Mouse (Mus musculus) hindbrain, postnatal 0 days (tissue): Measurements from ENCODE around the gene Ttll7. TPM values are rescaled to one million over a fixed set of nuclear protein-coding genes. Genes with fewer than 3 reads are reported as not detected.
A peak's percentile ranks its signal among the peaks of the same experiment; 100 is the strongest.

Experiments
- ATAC-seq: fragments of 200-750 bp; cut with Nextera tagmentation; 2 replicates; pipeline ENCODE4 v1.8.0; 2017; ENCODE audit warnings: mild to moderate bottlenecking, moderate TSS enrichment, moderate library complexity
- DNase-seq: peaks from one replicate; pipeline ENCODE4 v3.0.0-alpha.2; 2015; ENCODE audit warnings: low spot score
- H3K27ac ChIP-seq: fragments of 300-500 bp; sonication (generic); 2 replicates; pipeline ENCODE4 v1.5.1; 2014; ENCODE audit warnings: mild to moderate bottlenecking
- H3K27me3 ChIP-seq: fragments of 300-500 bp; sonication (generic); 2 replicates; pipeline ENCODE4 v1.6.1; 2014; ENCODE audit warnings: low read length, mixed read lengths; ENCODE audit not compliant: insufficient read depth
- H3K36me3 ChIP-seq: fragments of 300-500 bp; sonication (generic); 2 replicates; pipeline ENCODE4 v1.6.1; 2014; ENCODE audit warnings: low read length, mixed read lengths; ENCODE audit not compliant: insufficient read depth
- H3K4me1 ChIP-seq: fragments of 300-500 bp; sonication (generic); 2 replicates; pipeline ENCODE4 v1.6.1; 2014; ENCODE audit warnings: antibody characterized with exemption, low read length, mixed read lengths; ENCODE audit not compliant: insufficient read depth
- H3K4me2 ChIP-seq: fragments of 300-500 bp; sonication (generic); 2 replicates; pipeline ENCODE4 v1.6.1; 2014; ENCODE audit warnings: low read depth, mild to moderate bottlenecking, low read length, moderate library complexity, mixed read lengths
- H3K4me3 ChIP-seq: fragments of 300-500 bp; sonication (generic); 2 replicates; pipeline ENCODE4 v1.5.1; 2014; ENCODE audit warnings: low read length
- H3K9ac ChIP-seq: fragments of 300-500 bp; sonication (generic); replicated peaks from 2 replicates; pipeline ENCODE4 v1.6.1; 2014; ENCODE audit warnings: mild to moderate bottlenecking, low read length, moderate library complexity, mixed read lengths
- H3K9me3 ChIP-seq: fragments of 300-500 bp; sonication (generic); 2 replicates; pipeline ENCODE4 v1.6.1; 2016; ENCODE audit warnings: low read length, mixed read lengths
- CTCF ChIP-seq: IDR thresholded peaks from 2 replicates; pipeline ENCODE4 v1.5.1; 2016; ENCODE audit warnings: antibody characterized with exemption, control low read depth, low read depth
- WGBS: fragments of 180-500 bp; shearing (Covaris S2); extraction: QIAGEN DNeasy Blood & Tissue Kit; methylation state at CpG from one replicate; pipeline ENCODE4 v1.1.7; 2014; 5-methylcytosine and 5-hydroxymethylcytosine counted together
- polyA plus RNA-seq: library from polyadenylated mRNA; unstranded; fragments of >200 nt; fragmentation: Nextera tagmentation; extraction: Ambion mirVana; gene quantifications from 2 replicates; pipeline ENCODE4 v1.2.1, GENCODE M21; 2015
- total RNA-seq: library from RNA; depleted of rRNA; stranded (reverse); fragments of >200 nt; gene quantifications from 2 replicates; pipeline ENCODE4 v1.2.3, GENCODE M21; 2014

Ttll7 gene
- total and polyA plus RNA-seq, 2 experiments from 2014 or later, result 7.9 to 20.4 TPM

- no peak overlapping the region for H3K9ac ChIP-seq
- no peaks in the 10 kb centered on the region for H3K9me3 ChIP-seq
- DNase-seq (no peak), ATAC-seq (no peak)
- H3K36me3 ChIP-seq, result no peaks in the 10 kb centered on the region
- H3K27me3 ChIP-seq, result no peaks in the 10 kb centered on the region
- H3K4me3 ChIP-seq, result no peak overlapping the region
- TF ChIP-seq CTCF, result no peak
- no peak overlapping the region for H3K27ac ChIP-seq
- WGBS, result 64% methylated on average over 3 of the region's 3 CpGs
- H3K4me1 ChIP-seq, result no peaks in the 10 kb centered on the region
- H3K4me2 ChIP-seq, result no peak overlapping the region
Observed at GRCm38 (mm10) chr3:146978272-146978671, 126.1 kb downstream of the Ttll7 start.

GRCm38 (mm10) chr3:146993834-146994669 lies 141.9 kb downstream of the Ttll7 start:
- H3K27me3 ChIP-seq, result no peaks in the 10 kb centered on the region
- no peaks in the 10 kb centered on the region for H3K4me1 ChIP-seq
- no peak overlapping the region for H3K27ac ChIP-seq
- no peaks in the 10 kb centered on the region for H3K9me3 ChIP-seq
- no peaks in the 10 kb centered on the region for H3K36me3 ChIP-seq
- ATAC-seq, result peak; percentile 79
- H3K9ac ChIP-seq, result no peak overlapping the region
- TF ChIP-seq CTCF, result peak; percentile 81
- peak; percentile 91 for DNase-seq
- H3K4me2 ChIP-seq, result peak overlapping the region; percentile 35
- H3K4me3 ChIP-seq, result no peak overlapping the region
- WGBS, result 31% methylated on average over 26 of the region's 26 CpGs

DNA sequence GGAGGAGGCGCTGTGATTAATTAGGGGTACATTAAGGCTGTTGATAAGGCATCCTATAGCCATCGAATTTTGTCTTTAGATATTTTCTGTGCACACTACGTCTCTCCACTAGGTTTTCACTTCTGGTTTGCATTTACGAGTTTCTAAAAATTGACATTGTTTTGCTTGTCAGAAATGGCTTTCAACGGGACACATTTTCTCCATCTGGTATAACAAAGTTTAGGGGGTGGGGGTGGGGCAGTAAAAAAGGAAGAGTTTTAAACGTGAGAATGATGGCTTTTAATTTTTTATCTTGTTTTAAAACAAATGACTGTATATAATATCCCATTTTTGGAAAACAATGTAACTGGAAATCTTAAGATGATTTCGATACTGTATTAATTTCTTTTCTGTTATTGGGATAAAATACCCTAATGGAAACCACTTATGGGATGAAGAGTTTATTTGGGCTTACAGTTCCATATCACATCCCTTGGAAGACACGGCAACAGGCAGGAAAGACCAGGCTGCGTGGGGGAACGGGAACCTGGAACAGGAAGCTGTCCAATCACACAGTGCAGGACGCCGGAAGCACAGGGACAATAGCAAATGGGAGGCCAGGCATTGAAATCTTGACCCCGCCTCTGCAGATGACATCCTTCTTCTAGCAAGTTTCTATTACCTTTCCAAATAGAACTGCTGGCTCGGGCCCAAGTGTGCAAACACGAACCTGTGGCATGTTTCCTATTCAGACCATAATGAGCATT lies 142.7 kb downstream of the Ttll7 start:
- WGBS, result 63% methylated on average over 15 of the region's 15 CpGs
- Histone ChIP-seq H3K4me3 (no peak overlapping the region), H3K4me2 (peak overlapping the region; percentile 35; the same call in 1 of the 2 replicates), H3K9me3 (no peaks in the 10 kb centered on the region), H3K27ac (no peak overlapping the region), H3K27me3 (no peaks in the 10 kb centered on the region), H3K36me3 (no peaks in the 10 kb centered on the region), H3K4me1 (no peaks in the 10 kb centered on the region), H3K9ac (no peak overlapping the region)
- ATAC-seq (no peak), DNase-seq (no peak)
- TF ChIP-seq CTCF, result no peak

DNA sequence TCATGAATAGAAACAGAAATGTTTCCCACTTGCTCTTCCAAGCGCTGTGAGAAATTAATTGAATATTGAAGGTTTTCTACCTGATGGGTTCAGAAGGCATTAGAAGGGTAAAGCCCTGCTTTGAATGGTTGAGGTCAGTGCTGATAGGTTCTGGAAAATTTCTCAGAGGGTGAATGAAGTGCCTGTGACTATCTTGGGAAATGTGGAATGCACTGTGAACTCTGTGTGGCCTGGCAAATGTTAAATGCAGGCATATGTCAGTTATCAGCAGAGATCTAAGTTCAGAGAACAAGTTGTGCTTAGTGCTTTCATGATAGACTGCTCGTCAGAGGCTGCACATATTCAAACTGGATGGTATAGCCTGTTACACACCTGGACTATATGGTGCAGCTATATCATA lies 147.0 kb downstream of the Ttll7 start:
- Histone ChIP-seq H3K36me3 (no peaks in the 10 kb centered on the region), H3K4me1 (no peaks in the 10 kb centered on the region), H3K4me2 (no peak overlapping the region), H3K9me3 (no peaks in the 10 kb centered on the region), H3K27me3 (no peaks in the 10 kb centered on the region), H3K4me3 (no peak overlapping the region), H3K27ac (no peak overlapping the region), H3K9ac (no peak overlapping the region)
- DNase-seq (no peak), ATAC-seq (no peak)
- no peak for TF ChIP-seq CTCF
- 95% methylated on average over 2 of the region's 2 CpGs for WGBS

- no peak overlapping the region for H3K4me3 ChIP-seq
- no peak for ATAC-seq
- H3K4me2 ChIP-seq, result no peak overlapping the region
- no peak overlapping the region for H3K27ac ChIP-seq
- H3K9me3 ChIP-seq, result no peaks in the 10 kb centered on the region
- no peak for TF ChIP-seq CTCF
- no peaks in the 10 kb centered on the region for H3K36me3 ChIP-seq
- 87% methylated on average over 3 of the region's 3 CpGs for WGBS
- no peak overlapping the region for H3K9ac ChIP-seq
- no peaks in the 10 kb centered on the region for H3K27me3 ChIP-seq
- DNase-seq, result no peak
- no peaks in the 10 kb centered on the region for H3K4me1 ChIP-seq
Observed at GRCm38 (mm10) chr3:147000963-147001362, 148.8 kb downstream of the Ttll7 start.

DNA sequence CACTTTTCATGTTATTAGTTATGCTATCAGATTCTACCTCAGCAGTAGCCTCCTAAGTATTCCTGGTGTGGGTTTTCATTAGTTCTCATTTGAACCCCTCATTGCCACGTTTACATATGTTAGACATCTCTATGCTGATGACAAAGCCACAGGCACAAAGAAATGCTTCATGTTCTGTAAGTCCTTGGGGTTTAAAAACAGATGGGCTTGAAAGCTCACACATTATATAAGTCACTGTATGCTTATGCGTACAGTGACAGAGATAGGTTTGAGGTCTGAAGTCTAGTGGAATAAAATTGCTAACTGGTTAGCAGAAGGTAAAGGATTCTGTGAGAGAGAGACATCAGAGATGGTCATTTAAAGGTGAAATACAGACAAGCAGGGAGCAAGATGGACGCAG lies 149.4 kb downstream of the Ttll7 start:
- Histone ChIP-seq H3K27me3 (no peaks in the 10 kb centered on the region), H3K9ac (no peak overlapping the region), H3K4me1 (no peaks in the 10 kb centered on the region), H3K9me3 (no peaks in the 10 kb centered on the region), H3K27ac (no peak overlapping the region), H3K4me2 (no peak overlapping the region), H3K36me3 (no peaks in the 10 kb centered on the region), H3K4me3 (no peak overlapping the region)
- 71% methylated on average over 3 of the region's 3 CpGs for WGBS
- DNase-seq (no peak), ATAC-seq (no peak)
- TF ChIP-seq CTCF, result no peak

DNA sequence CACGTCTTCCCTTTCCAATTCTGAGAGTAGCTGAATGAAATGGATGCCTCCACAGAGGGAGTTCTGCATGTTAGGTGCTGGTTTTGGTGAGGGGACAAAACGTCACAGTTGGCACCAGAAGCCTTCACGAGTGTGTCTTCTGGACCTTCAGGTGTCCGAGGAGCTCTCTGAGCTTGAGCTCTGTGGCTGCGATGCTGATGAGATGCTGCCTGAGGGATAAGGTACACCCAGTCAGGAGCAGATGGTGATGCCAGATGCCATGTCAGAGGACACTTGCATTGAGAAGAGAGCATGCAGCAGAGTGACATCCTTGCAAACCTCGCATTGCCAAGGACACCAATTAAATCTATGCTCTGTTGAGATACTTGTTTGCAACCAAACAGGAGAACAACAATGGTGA lies 164.3 kb downstream of the Ttll7 start:
- H3K4me3 ChIP-seq, result no peak overlapping the region
- no peaks in the 10 kb centered on the region for H3K4me1 ChIP-seq
- H3K9ac ChIP-seq, result no peak overlapping the region
- TF ChIP-seq CTCF, result no peak
- DNase-seq (no peak), ATAC-seq (no peak)
- 81% methylated on average over 6 of the region's 6 CpGs for WGBS
- no peaks in the 10 kb centered on the region for H3K27me3 ChIP-seq
- no peak overlapping the region for H3K27ac ChIP-seq
- H3K9me3 ChIP-seq, result no peaks in the 10 kb centered on the region
- H3K36me3 ChIP-seq, result no peaks in the 10 kb centered on the region
- H3K4me2 ChIP-seq, result no peak overlapping the region
